Mouse (Mus musculus) heart, embryonic 16.5 days (tissue): ENCODE data around the gene Oas1g. TPM values are rescaled to one million over a fixed set of nuclear protein-coding genes. Genes with fewer than 3 reads are reported as not detected.
"Not testable (repeated sequence)": the region's sequence is repeated elsewhere in the genome, so short reads cannot be mapped to it uniquely, and the experiment has no call there.

ENCODE experiments used
- ATAC-seq: fragments of 200-750 bp; cut with Nextera tagmentation; replicated peaks from 2 replicates; pipeline ENCODE4 v1.8.0; 2017; ENCODE audit warnings: moderate number of reproducible peaks; ENCODE audit not compliant: insufficient read depth, low FRiP score; ENCODE audit errors: extremely low read depth
- H3K27ac ChIP-seq: fragments of 300-500 bp; sonication (generic); 2 replicates; pipeline ENCODE4 v1.5.1; 2014; ENCODE audit warnings: mild to moderate bottlenecking, low read length, control low read depth, moderate library complexity
- H3K27me3 ChIP-seq: fragments of 300-500 bp; sonication (generic); 2 replicates; pipeline ENCODE4 v1.6.1; 2014; ENCODE audit warnings: low read length, mixed read lengths; ENCODE audit not compliant: control insufficient read depth, insufficient read depth
- H3K36me3 ChIP-seq: fragments of 300-500 bp; sonication (generic); 2 replicates; pipeline ENCODE4 v1.6.1; 2014; ENCODE audit not compliant: control insufficient read depth, insufficient read depth
- H3K4me1 ChIP-seq: fragments of 300-500 bp; sonication (generic); 2 replicates; pipeline ENCODE4 v1.6.1; 2014; ENCODE audit warnings: low read length, mixed read lengths; ENCODE audit not compliant: control insufficient read depth, insufficient read depth
- H3K4me2 ChIP-seq: fragments of 300-500 bp; sonication (generic); 2 replicates; pipeline ENCODE4 v1.6.1; 2014; ENCODE audit warnings: low read depth, mild to moderate bottlenecking, control low read depth, low read length
- H3K4me3 ChIP-seq: fragments of 300-500 bp; sonication (generic); 2 replicates; pipeline ENCODE4 v1.5.1; 2014; ENCODE audit warnings: mild to moderate bottlenecking, control low read depth, low read length
- H3K9ac ChIP-seq: fragments of 300-500 bp; sonication (generic); 2 replicates; pipeline ENCODE4 v1.6.1; 2014; ENCODE audit warnings: low read length, control low read depth
- H3K9me3 ChIP-seq: fragments of 300-500 bp; sonication (generic); replicated peaks from 2 replicates; pipeline ENCODE4 v1.6.1; 2016; ENCODE audit warnings: low read length; ENCODE audit not compliant: control insufficient read depth
- WGBS: fragments of 180-500 bp; shearing (Covaris S2); extraction: QIAGEN DNeasy Blood & Tissue Kit; methylation state at CpG from one replicate; pipeline ENCODE4 v1.1.7; 2014; 5-methylcytosine and 5-hydroxymethylcytosine counted together
- polyA plus RNA-seq: library from polyadenylated mRNA; unstranded; fragments of >200 nt; fragmentation: Nextera tagmentation; extraction: Ambion mirVana; gene quantifications from 2 replicates; pipeline ENCODE4 v1.2.1, GENCODE M21; 2015

The Oas1g gene
- polyA plus RNA-seq, 1 experiment from 2014 or later, result 0.85 TPM

DNA sequence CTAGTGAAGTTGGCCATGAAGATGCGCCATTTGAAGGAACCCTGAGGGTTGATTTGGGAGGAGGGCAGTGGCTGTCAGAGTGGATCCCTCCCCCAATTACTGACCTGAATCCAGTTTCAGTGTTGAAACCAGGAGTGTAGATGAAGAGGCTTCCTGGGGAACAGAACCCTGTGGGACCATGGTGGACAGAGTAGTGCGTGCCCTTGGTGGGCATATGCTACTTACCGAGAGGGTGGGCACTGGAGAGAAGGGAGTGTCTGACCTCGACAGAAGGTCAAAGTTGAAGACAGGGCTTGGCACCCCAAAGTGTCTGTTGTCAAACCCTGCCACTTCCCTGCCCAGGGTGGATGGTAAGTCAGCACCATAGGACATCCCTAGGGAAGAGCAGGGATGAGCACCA is 6.5 kb upstream of the Oas1g start:
- not testable (repeated sequence) for H3K9ac ChIP-seq, H3K27me3 ChIP-seq, H3K36me3 ChIP-seq, H3K4me3 ChIP-seq, H3K27ac ChIP-seq, H3K9me3 ChIP-seq, ATAC-seq, H3K4me1 ChIP-seq, H3K4me2 ChIP-seq
- 84% methylated on average over 4 of the region's 4 CpGs for whole genome bisulfite sequencing

DNA sequence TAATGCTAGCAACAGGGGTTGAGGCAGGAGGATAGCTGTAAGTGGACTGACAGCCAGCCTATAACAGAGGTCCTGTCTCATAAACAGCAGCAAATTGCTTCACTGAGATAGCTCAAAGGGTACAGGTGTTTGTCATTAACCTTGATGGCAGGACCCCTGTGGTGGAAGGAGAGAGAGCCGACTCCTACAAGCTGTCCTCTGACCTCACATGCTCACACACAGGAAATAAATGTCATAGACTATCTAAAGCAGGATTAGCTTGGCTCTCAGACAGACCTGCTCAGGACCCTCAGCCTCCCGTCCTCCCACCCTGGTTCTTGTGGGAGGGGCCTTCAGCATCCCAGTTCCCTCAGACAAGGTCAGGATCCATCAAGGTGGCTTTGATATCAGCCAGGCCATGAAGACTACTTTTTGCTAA is 4.8 kb upstream of the Oas1g start:
- Histone ChIP-seq H3K4me3 (no peak overlapping the region), H3K9ac (no peak overlapping the region), H3K27me3 (no peaks in the 10 kb centered on the region), H3K9me3 (no peaks in the 10 kb centered on the region), H3K4me2 (no peak overlapping the region), H3K27ac (no peak overlapping the region), H3K36me3 (no peaks in the 10 kb centered on the region), H3K4me1 (no peaks in the 10 kb centered on the region)
- no peak for ATAC-seq
- WGBS, result 55% methylated on average over 2 of the region's 2 CpGs

DNA sequence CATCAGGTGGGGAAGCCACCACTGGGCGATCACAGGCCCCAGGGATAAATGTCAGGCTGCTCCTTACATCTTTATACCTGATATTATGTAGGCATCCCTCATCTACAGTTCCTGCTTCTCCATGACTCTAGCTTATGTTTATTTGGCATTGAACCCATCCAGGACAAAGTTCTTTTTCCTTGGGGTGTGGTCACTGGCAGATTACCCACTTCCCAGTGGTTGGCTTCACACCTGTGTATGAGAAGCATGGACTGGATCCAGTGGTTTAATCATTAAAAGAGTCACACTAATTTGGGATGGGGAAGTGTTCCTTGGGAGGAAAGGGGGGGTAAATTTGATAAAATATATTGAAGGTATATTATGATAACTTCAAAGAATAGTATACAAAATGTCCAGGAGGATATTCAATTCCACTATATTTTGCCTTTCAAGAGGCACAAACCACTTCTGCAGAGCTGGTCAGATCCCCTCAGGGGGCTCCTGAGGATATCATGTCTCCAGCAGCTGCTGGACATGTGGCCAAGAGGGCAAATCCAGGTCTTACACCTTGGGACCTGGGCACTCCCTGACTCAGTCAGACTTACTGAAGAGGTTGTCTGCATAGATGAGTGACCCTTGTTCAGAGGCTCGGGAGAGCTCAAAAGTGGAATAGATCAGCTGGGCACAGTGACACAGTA is 4.3 kb upstream of the Oas1g start:
- not testable (repeated sequence) for ATAC-seq, H3K4me1 ChIP-seq, H3K27ac ChIP-seq, H3K36me3 ChIP-seq, H3K9me3 ChIP-seq, H3K27me3 ChIP-seq, H3K4me2 ChIP-seq, H3K4me3 ChIP-seq, H3K9ac ChIP-seq
- 71% methylated on average over 2 of the region's 2 CpGs for WGBS

GRCm38 (mm10) chr5:120890991-120891390 is 3.6 kb upstream of the Oas1g start:
- ATAC-seq, result no peak
- no peak overlapping the region for H3K4me3 ChIP-seq
- no peak overlapping the region for H3K27ac ChIP-seq
- 44% methylated on average over 3 of the region's 3 CpGs for WGBS
- no peaks in the 10 kb centered on the region for H3K36me3 ChIP-seq
- no peaks in the 10 kb centered on the region for H3K27me3 ChIP-seq
- H3K9me3 ChIP-seq, result no peaks in the 10 kb centered on the region
- H3K4me2 ChIP-seq, result no peak overlapping the region
- no peaks in the 10 kb centered on the region for H3K4me1 ChIP-seq
- no peak overlapping the region for H3K9ac ChIP-seq

GRCm38 (mm10) chr5:120890026-120890425 is 2.6 kb upstream of the Oas1g start:
- Histone ChIP-seq H3K27ac (no peak overlapping the region), H3K4me1 (no peaks in the 10 kb centered on the region), H3K4me2 (no peak overlapping the region), H3K27me3 (no peaks in the 10 kb centered on the region), H3K36me3 (no peaks in the 10 kb centered on the region), H3K9ac (no peak overlapping the region), H3K9me3 (no peaks in the 10 kb centered on the region), H3K4me3 (no peak overlapping the region)
- 77% methylated on average over 2 of the region's 2 CpGs for WGBS
- ATAC-seq, result no peak

GRCm38 (mm10) chr5:120888294-120888815 is 942 bp upstream of the Oas1g start:
- ATAC-seq, H3K4me2 ChIP-seq, H3K4me3 ChIP-seq, H3K9ac ChIP-seq, H3K36me3 ChIP-seq, H3K27ac ChIP-seq, H3K27me3 ChIP-seq, H3K4me1 ChIP-seq, H3K9me3 ChIP-seq: not testable (repeated sequence)
- 26% methylated on average over 4 of the region's 4 CpGs for WGBS

DNA sequence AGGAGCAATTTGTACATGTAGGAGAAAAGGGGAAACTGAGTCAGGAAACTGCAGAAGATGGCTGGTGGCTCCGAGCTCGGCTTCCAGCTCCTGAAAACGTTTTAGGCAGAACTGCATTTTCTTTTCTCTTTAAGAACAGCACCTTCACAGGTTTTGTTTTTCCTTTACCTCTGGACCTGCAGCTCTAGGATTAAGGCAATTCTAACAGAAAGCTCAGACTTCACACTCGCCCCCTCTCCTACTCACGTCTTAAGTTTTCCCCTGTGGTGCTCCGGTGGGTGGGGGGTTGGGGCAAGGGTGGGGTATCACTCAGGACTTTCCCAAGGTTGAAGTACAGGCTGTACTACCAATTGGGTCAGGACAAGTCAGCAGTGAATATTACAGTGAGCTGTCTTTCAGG is 418 bp upstream of the Oas1g start:
- H3K36me3 ChIP-seq, result no peaks in the 10 kb centered on the region
- H3K9ac ChIP-seq, result no peak overlapping the region
- 42% methylated on average over 6 of the region's 6 CpGs for WGBS
- no peaks in the 10 kb centered on the region for H3K4me1 ChIP-seq
- no peaks in the 10 kb centered on the region for H3K27me3 ChIP-seq
- no peak overlapping the region for H3K4me3 ChIP-seq
- H3K4me2 ChIP-seq, result no peak overlapping the region
- no peaks in the 10 kb centered on the region for H3K9me3 ChIP-seq
- no peak for ATAC-seq
- no peak overlapping the region for H3K27ac ChIP-seq

- not testable (repeated sequence) for H3K27me3 ChIP-seq, H3K27ac ChIP-seq, H3K9ac ChIP-seq, H3K4me2 ChIP-seq, H3K4me3 ChIP-seq, H3K9me3 ChIP-seq, H3K36me3 ChIP-seq, H3K4me1 ChIP-seq, ATAC-seq
- whole genome bisulfite sequencing, result 86% methylated on average over 6 of the region's 6 CpGs
These were observed 5.7 kb downstream of the Oas1g start for GRCm38 (mm10) chr5:120881681-120882080.

- not testable (repeated sequence) for H3K9ac ChIP-seq
These were observed 8.6 kb downstream of the Oas1g start for GRCm38 (mm10) chr5:120878803-120879202.

More at GRCm38 (mm10) chr5:120878803-120879202, 8.6 kb downstream of the Oas1g start:
- not testable (repeated sequence) for H3K27ac ChIP-seq, H3K4me3 ChIP-seq, H3K4me1 ChIP-seq, H3K4me2 ChIP-seq, ATAC-seq, H3K9me3 ChIP-seq, H3K36me3 ChIP-seq, H3K27me3 ChIP-seq
- 35% methylated on average over 2 of the region's 2 CpGs for WGBS
